Mouse (Mus musculus) CD4-positive naive resting alpha-beta T cell, adult 57 days (primary cell): Measurements from ENCODE around the gene Poglut1. TPM values are rescaled to one million over a fixed set of nuclear protein-coding genes. Genes with fewer than 3 reads are reported as not detected.

Source experiments
- total RNA-seq: library from RNA; stranded (reverse); gene quantifications from one replicate; pipeline ENCODE4 v1.2.4, GENCODE M21; 2023

The Poglut1 gene
- total RNA-seq: 27.5 TPM

GRCm38 (mm10) chr16:38549479-38550396 lies at the start of gene Poglut1:
Gene Poglut1, minus strand, starts transcription at chr16:38550258.

DNA sequence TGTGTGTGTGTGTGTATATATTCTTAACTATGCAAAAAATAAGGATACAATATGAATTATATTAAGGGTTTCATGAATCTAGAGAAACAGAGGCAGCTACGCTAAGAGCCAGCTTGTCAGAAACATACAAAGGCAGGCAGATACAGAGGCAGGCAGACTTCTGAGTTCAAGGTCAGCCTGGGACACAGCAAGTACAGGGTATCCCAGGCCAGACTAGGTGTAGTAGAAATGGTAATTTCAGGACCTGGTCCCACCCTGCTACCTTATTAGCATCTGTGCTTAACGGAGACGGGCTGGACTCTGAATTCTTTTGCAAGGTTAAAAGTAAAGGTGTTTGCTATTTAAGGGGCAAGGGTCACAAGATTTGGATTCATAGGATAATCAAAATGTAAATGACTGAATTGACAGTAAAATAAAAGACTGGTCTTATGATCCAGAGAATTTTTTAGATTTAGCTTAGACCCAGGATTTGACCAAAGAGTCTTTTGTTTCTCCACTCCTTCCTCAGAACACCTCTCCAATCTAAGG lies 8.2 kb upstream of the Poglut1 start, which contains the start of gene Tmem39a:
Tmem39a (plus strand) TSS at position 478 of the 528 bp plus-strand sequence.

GRCm38 (mm10) chr16:38522129-38523084 lies 27.7 kb downstream of the Poglut1 start, which contains the start of gene Timmdc1:
Gene Timmdc1, minus strand, starts transcription at chr16:38522663.

Other genes starting within 250 kb of the Poglut1 start
- not detected for gene Maats1, start 208.1 kb downstream of the Poglut1 start, total RNA-seq
- gene Cox17, start 203.3 kb downstream of the Poglut1 start, total RNA-seq: 64.1 TPM
- gene Gm21987, start 203.2 kb downstream of the Poglut1 start, total RNA-seq: not detected
- not detected for gene Popdc2, start 188.0 kb downstream of the Poglut1 start, total RNA-seq
- not detected for gene Pla1a, start 117.1 kb downstream of the Poglut1 start, total RNA-seq
- 19.5 TPM for gene Adprh, start 97.6 kb downstream of the Poglut1 start, total RNA-seq
- gene Cd80, start 94.7 kb downstream of the Poglut1 start, total RNA-seq: 1.0 TPM
- gene Timmdc1, start 27.6 kb downstream of the Poglut1 start, total RNA-seq: 14.1 TPM
- gene Tmem39a, start 8.4 kb upstream of the Poglut1 start, total RNA-seq: 47.5 TPM
- 13.2 TPM for gene Arhgap31, start 163.0 kb upstream of the Poglut1 start, total RNA-seq
- 1.1 TPM for gene B4galt4, start 192.0 kb upstream of the Poglut1 start, total RNA-seq